Mouse (Mus musculus): ENCODE results near the gene Piezo1. TPM values are rescaled to one million over a fixed set of nuclear protein-coding genes. Genes with fewer than 3 reads are reported as not detected.

Piezo1 gene
- total and polyA plus RNA-seq, 3 experiments: 14.0 to 48.5 (median 14.8) TPM

- peak; percentile 70 to 76 for DNase-seq
- WGBS: 26% methylated on average over 16 of the region's 16 CpGs
- peak overlapping the region; percentile 67 for H3K27ac ChIP-seq
- H3K9ac ChIP-seq (ENCODE audit: low read depth, low read length): peak overlapping the region; percentile 8; the same call in 1 of the 2 replicates
- peaks cover 26% of the 10 kb centered on the region for H3K4me1 ChIP-seq (ENCODE audit: control insufficient read depth, insufficient read depth, low read length)
- TF ChIP-seq CTCF (IDR thresholded peaks at IDR 0.05) (no peak), EP300 (IDR thresholded peaks at IDR 0.05; ENCODE audit: insufficient read depth, low read depth, low read length) (0 out of 2 replicates have a peak, but pooled peaks have one; percentile 4), POLR2A (IDR thresholded peaks at IDR 0.05; ENCODE audit: insufficient read depth, low read depth, low read length) (0 out of 2 replicates have a peak, but pooled peaks have one; percentile 11)
- H3K79me2 ChIP-seq (replicated peaks; ENCODE audit: control insufficient read depth, insufficient read depth, low read length): no peaks in the 10 kb centered on the region; the same call in none of the 2 replicates
- H3K27me3 ChIP-seq (ENCODE audit: control insufficient read depth, insufficient read depth, low read length): no peaks in the 10 kb centered on the region
- H3K36me3 ChIP-seq (ENCODE audit: control insufficient read depth, insufficient read depth, low read length): no peaks in the 10 kb centered on the region
- intact Hi-C loops (cut with DNase I): no loop called here
- no peak overlapping the region for H3K4me3 ChIP-seq
Observed at GRCm38 (mm10) chr8:122511552-122511951, 39.6 kb downstream of the Piezo1 start.

GRCm38 (mm10) chr8:122500856-122501255 is 50.3 kb downstream of the Piezo1 start:
- Histone ChIP-seq H3K4me3 (no peak overlapping the region), H3K36me3 (ENCODE audit: control insufficient read depth, insufficient read depth, low read length) (no peaks in the 10 kb centered on the region), H3K27me3 (ENCODE audit: control insufficient read depth, insufficient read depth, low read length) (no peaks in the 10 kb centered on the region), H3K4me1 (ENCODE audit: control insufficient read depth, insufficient read depth, low read length) (no peaks in the 10 kb centered on the region), H3K9ac (ENCODE audit: low read depth, low read length) (no peak overlapping the region), H3K79me2 (replicated peaks; ENCODE audit: control insufficient read depth, insufficient read depth, low read length) (no peaks in the 10 kb centered on the region), H3K27ac (no peak overlapping the region)
- no peak; the same call in 1 of the 2 replicates for TF ChIP-seq CTCF (IDR thresholded peaks at IDR 0.05)
- TF ChIP-seq POLR2A (IDR thresholded peaks at IDR 0.05; ENCODE audit: insufficient read depth, low read depth, low read length): no peak
- TF ChIP-seq EP300 (IDR thresholded peaks at IDR 0.05; ENCODE audit: insufficient read depth, low read depth, low read length): peak; percentile 94
- intact Hi-C loops (cut with DNase I): loop anchor here (1.0 to 5.0 kb wide), 3 partner anchors 50 to 329 kb away; partner anchors contain the start of genes Galns, Piezo1 and Trappc2l
- 29% methylated on average over 10 of the region's 10 CpGs for WGBS
- peak; percentile 79 to 84 for DNase-seq

- Histone ChIP-seq H3K4me1 (ENCODE audit: control insufficient read depth, insufficient read depth, low read length) (no peaks in the 10 kb centered on the region), H3K4me3 (no peak overlapping the region), H3K36me3 (ENCODE audit: control insufficient read depth, insufficient read depth, low read length) (no peaks in the 10 kb centered on the region), H3K27ac (peak overlapping the region; percentile 12; the same call in 1 of the 2 replicates), H3K9ac (ENCODE audit: low read depth, low read length) (no peak overlapping the region), H3K79me2 (replicated peaks; ENCODE audit: control insufficient read depth, insufficient read depth, low read length) (no peaks in the 10 kb centered on the region), H3K27me3 (ENCODE audit: control insufficient read depth, insufficient read depth, low read length) (no peaks in the 10 kb centered on the region)
- no peak for TF ChIP-seq EP300 (IDR thresholded peaks at IDR 0.05; ENCODE audit: insufficient read depth, low read depth, low read length)
- TF ChIP-seq POLR2A (IDR thresholded peaks at IDR 0.05; ENCODE audit: insufficient read depth, low read depth, low read length): no peak
- TF ChIP-seq CTCF (IDR thresholded peaks at IDR 0.05): peak; percentile 59
- no peak for DNase-seq
- 70% methylated on average over 17 of the region's 17 CpGs for WGBS
- intact Hi-C loops (cut with DNase I): loop anchor here (2.0 kb wide), 1 partner anchor 65 kb away; the partner anchor contains the start of gene Cyba
Observed at GRCm38 (mm10) chr8:122497912-122498311, 53.2 kb downstream of the Piezo1 start.

- WGBS: 62% methylated on average over 12 of the region's 12 CpGs
- Histone ChIP-seq H3K36me3 (ENCODE audit: control insufficient read depth, insufficient read depth, low read length) (no peaks in the 10 kb centered on the region), H3K27me3 (ENCODE audit: control insufficient read depth, insufficient read depth, low read length) (no peaks in the 10 kb centered on the region), H3K79me2 (replicated peaks; ENCODE audit: control insufficient read depth, insufficient read depth, low read length) (no peaks in the 10 kb centered on the region), H3K27ac (peak overlapping the region; percentile 12; the same call in 1 of the 2 replicates), H3K4me3 (no peak overlapping the region), H3K9ac (ENCODE audit: low read depth, low read length) (no peak overlapping the region), H3K4me1 (ENCODE audit: control insufficient read depth, insufficient read depth, low read length) (no peaks in the 10 kb centered on the region)
- peak in 1 of 2 experiments; percentile 21 for DNase-seq
- TF ChIP-seq EP300 (IDR thresholded peaks at IDR 0.05; ENCODE audit: insufficient read depth, low read depth, low read length) (no peak), POLR2A (IDR thresholded peaks at IDR 0.05; ENCODE audit: insufficient read depth, low read depth, low read length) (no peak), CTCF (IDR thresholded peaks at IDR 0.05) (no peak)
- intact Hi-C loops (cut with DNase I): no loop called here
Observed at GRCm38 (mm10) chr8:122497016-122497734, 54.0 kb downstream of the Piezo1 start.

- Histone ChIP-seq H3K36me3 (ENCODE audit: control insufficient read depth, insufficient read depth, low read length) (no peaks in the 10 kb centered on the region), H3K27ac (no peak overlapping the region), H3K4me1 (ENCODE audit: control insufficient read depth, insufficient read depth, low read length) (no peaks in the 10 kb centered on the region), H3K9ac (ENCODE audit: low read depth, low read length) (no peak overlapping the region), H3K27me3 (ENCODE audit: control insufficient read depth, insufficient read depth, low read length) (no peaks in the 10 kb centered on the region), H3K4me3 (no peak overlapping the region), H3K79me2 (replicated peaks; ENCODE audit: control insufficient read depth, insufficient read depth, low read length) (no peaks in the 10 kb centered on the region)
- no peak for TF ChIP-seq CTCF (IDR thresholded peaks at IDR 0.05)
- no peak for TF ChIP-seq EP300 (IDR thresholded peaks at IDR 0.05; ENCODE audit: insufficient read depth, low read depth, low read length)
- no peak for TF ChIP-seq POLR2A (IDR thresholded peaks at IDR 0.05; ENCODE audit: insufficient read depth, low read depth, low read length)
- WGBS: 94% methylated on average over 9 of the region's 9 CpGs
- no peak for DNase-seq
- intact Hi-C loops (cut with DNase I): no loop called here
Observed at GRCm38 (mm10) chr8:122488387-122488786, 62.7 kb downstream of the Piezo1 start.

GRCm38 (mm10) chr8:122484831-122485230 is 66.3 kb downstream of the Piezo1 start:
- H3K4me3 ChIP-seq: no peak overlapping the region
- WGBS: 89% methylated on average over 12 of the region's 12 CpGs
- H3K27me3 ChIP-seq (ENCODE audit: control insufficient read depth, insufficient read depth, low read length): no peaks in the 10 kb centered on the region
- H3K36me3 ChIP-seq (ENCODE audit: control insufficient read depth, insufficient read depth, low read length): no peaks in the 10 kb centered on the region
- H3K9ac ChIP-seq (ENCODE audit: low read depth, low read length): no peak overlapping the region
- no peak overlapping the region for H3K27ac ChIP-seq
- H3K4me1 ChIP-seq (ENCODE audit: control insufficient read depth, insufficient read depth, low read length): no peaks in the 10 kb centered on the region
- intact Hi-C loops (cut with DNase I): no loop called here
- no peaks in the 10 kb centered on the region for H3K79me2 ChIP-seq (replicated peaks; ENCODE audit: control insufficient read depth, insufficient read depth, low read length)
- DNase-seq: no peak
- no peak for TF ChIP-seq CTCF (IDR thresholded peaks at IDR 0.05)
- TF ChIP-seq EP300 (IDR thresholded peaks at IDR 0.05; ENCODE audit: insufficient read depth, low read depth, low read length): no peak
- no peak for TF ChIP-seq POLR2A (IDR thresholded peaks at IDR 0.05; ENCODE audit: insufficient read depth, low read depth, low read length)
